Mouse (Mus musculus): ENCODE data around the gene Serpinb6a. TPM values are rescaled to one million over a fixed set of nuclear protein-coding genes. Genes with fewer than 3 reads are reported as not detected.

Gene Serpinb6a
- 100 to 1,000 TPM; 126 to 299 TPM for polyA plus RNA-seq (2012; fragmentation: generic; extraction: Trizol)

DNA sequence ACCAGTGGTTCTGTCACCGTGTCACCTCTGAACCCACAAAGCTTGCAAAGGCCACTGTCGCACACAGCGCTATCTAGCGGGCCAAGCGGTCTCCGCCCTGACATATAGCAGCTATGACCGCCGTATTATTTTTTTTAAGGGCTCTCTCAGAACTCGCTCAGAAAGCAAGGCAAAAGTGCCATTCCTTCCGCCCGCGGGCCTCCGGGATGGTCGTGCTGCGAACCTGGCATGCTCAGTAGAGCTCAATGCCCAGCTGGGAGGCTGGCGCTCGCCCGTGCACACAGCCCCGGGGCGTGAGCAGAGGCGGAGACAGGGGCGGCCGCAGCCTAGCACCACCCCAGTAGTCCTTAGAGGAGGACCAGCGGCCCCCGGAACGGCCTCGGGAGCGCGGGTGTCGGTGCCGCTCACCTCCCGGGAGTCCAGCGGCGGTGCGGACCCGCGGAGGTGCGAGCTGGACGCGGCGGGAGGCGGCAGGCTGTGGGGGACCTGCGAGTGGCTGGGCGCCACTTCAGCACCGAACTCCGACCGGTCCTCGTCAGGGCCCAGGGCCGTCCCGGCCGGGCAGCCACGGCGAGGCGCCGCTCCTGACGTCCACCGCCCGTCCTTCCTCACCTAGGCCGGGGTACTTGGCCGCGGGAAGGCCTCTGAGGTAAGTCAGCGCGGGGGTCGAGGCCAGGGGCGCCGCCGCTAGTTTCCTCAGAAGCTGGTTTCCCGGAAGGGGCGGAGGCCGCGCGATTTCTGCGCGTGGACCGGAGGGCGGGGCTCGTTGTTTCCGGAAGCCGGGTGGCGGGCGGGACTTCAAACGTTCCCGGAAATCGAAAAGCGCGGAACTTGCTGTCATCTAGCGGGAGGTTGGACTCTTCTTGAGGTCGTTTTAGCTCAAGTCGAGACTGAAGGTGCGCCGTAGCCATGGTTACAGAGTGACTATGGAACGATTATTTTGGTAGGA lies at the start of gene Serpinb6a, which contains the start of gene Ripk1:
Serpinb6a (minus strand) TSS at position 737 of the 949 bp plus-strand sequence.
Ripk1 (plus strand) TSS at position 306 of the 949 bp plus-strand sequence.

DNA sequence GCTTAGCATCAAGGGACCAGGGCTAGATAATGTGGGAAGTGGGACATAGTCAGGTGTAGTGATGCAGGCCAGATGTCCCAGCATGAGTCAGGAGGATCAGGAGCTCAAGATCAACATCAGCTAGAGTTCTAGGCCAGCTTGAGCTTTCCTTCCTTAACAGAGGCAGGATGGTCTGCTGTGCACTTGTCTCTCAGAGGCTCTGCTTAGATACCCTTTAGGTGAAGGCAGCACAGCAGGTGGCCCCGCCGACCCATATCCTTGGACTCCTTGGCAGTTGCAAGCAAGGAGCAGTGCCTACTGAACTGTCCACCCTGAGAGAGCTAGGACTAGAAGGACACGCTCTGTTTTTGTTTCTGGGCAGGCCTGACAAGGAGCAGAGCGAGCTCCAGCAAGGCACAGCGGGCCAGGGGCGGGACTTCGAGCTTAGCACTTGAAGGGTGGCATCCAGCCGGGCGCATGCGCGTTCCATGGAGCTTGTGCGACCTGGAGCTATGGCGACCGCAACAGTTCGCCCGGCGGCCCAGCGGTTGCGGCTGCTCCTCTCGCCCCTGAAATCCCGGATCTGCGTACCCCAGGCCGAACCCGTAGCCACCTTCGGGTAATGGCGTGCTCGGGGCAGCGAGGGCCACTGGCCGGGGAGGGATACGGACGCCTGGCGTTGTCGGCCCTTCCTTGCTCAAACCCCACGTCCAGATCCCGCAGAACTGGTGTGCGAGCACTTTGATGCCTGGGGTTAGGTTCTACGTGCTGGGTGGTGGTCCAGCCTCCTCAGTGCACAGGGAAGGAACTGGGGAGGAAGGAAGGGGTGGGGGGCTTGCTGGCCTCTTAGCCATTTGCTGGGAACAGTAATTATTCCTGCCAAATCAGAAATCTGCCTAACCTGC lies 34.8 kb upstream of the Serpinb6a start, which contains the start of gene Bphl:
Bphl (plus strand) TSS at position 426 of the 884 bp plus-strand sequence.

GRCm38 (mm10) chr13:33964206-33965046 lies 38.2 kb downstream of the Serpinb6a start, which contains the start of gene Nqo2:
Gene Nqo2 (plus strand): TSS chr13:33964687.

GRCm38 (mm10) chr13:33905176-33905954 lies 97.2 kb downstream of the Serpinb6a start, which contains the start of gene Serpinb6c:
Gene Serpinb6c (minus strand): TSS chr13:33905708.

Other genes starting within 250 kb of the Serpinb6a start
- not detected for gene Serpinb6e, start 159.4 kb downstream of the Serpinb6a start, polyA plus RNA-seq (2012; fragmentation: generic; extraction: Trizol)
- gene Serpinb6c, start 97.1 kb downstream of the Serpinb6a start, polyA plus RNA-seq (2012; fragmentation: generic; extraction: Trizol), result not detected
- 10 to 100 TPM; 14.2 to 21.7 TPM for gene Nqo2, start 38.1 kb downstream of the Serpinb6a start, polyA plus RNA-seq (2012; fragmentation: generic; extraction: Trizol)
- gene Ripk1, start 431 bp downstream of the Serpinb6a start, polyA plus RNA-seq (2012; fragmentation: generic; extraction: Trizol), result 10 to 100 TPM in 1 of 2 experiments, 1 to 10 TPM in 1; 1.9 to 14.3 TPM
- 10 to 100 TPM; 15.9 to 71.6 TPM for gene Bphl, start 34.8 kb upstream of the Serpinb6a start, polyA plus RNA-seq (2012; fragmentation: generic; extraction: Trizol)
- 100 to 1,000 TPM; 113 to 426 TPM for gene Tubb2a, start 75.2 kb upstream of the Serpinb6a start, polyA plus RNA-seq (2012; fragmentation: generic; extraction: Trizol)
- gene Tubb2b, start 127.7 kb upstream of the Serpinb6a start, polyA plus RNA-seq (2012; fragmentation: generic; extraction: Trizol), result 1 to 10 TPM in 1 of 2 experiments, under 1 TPM in 1; 0.36 to 2.4 TPM
- 100 to 1,000 TPM; 192 to 205 TPM for gene Psmg4, start 160.2 kb upstream of the Serpinb6a start, polyA plus RNA-seq (2012; fragmentation: generic; extraction: Trizol)